Mouse (Mus musculus) urinary bladder, adult 2 months (tissue): ENCODE data around the gene Snap23. TPM values are rescaled to one million over a fixed set of nuclear protein-coding genes. Genes with fewer than 3 reads are reported as not detected.
"Not testable (repeated sequence)": the region's sequence is repeated elsewhere in the genome, so short reads cannot be mapped to it uniquely, and the experiment has no call there.

Experiments used
- DNase-seq: peaks from one replicate; pipeline ENCODE4 v3.0.0; 2022; ENCODE audit warnings: low spot score
- polyA plus RNA-seq: library from polyadenylated mRNA; depleted of rRNA; stranded (reverse); fragments of >200 nt; gene quantifications from 2 replicates; pipeline ENCODE4 v1.2.3, GENCODE M21; 2012; rRNA removed

The Snap23 gene
- polyA plus RNA-seq: 54.0 and 62.6 TPM in 2 replicates

DNA sequence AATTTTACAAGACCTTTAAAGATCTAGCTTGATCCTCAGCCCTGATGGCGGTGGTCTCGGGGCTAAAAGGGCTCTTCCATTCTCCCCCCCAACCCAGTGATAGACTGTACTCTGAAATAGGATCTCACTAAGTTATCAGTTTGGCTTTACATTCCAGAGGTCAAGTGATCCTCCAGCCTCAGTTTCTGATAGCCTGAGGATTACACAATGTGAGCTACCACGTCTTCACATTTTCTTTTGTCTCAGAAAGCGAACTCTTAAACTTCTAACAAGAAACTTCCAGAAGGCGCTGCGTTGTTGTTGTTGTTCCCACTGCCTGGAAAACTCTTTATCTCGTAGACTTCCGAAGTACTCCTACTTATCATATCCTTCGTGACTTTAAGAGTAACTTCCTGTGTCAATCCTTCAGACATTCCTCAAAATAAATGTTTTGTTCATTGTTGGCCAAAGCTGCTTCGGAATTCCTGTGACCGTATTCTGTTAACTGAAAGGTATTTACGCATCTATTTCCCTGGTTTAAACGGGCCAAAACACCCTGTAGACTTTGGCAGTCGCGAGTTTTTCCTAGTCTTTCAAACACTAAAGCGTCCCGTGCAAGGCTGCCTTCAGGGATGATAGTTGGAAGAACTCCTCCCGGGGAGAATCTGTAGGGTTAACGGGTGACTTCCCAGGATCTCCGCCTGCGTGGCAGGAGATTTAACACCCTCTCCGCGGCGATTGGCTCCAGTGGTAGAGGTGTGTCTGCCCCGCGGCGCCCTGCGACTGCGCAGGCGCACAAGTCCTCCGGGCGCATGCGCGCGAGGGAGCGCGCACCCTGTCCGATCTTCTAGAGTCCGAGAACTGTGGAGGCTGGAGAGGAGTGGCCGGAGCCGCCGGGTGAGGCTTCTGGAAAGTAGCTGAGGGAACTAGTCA is at the start of gene Snap23:
Gene Snap23 (plus strand): TSS at position 786 of the 912 bp plus-strand sequence.
- DNase-seq: peak; percentile 95

DNA sequence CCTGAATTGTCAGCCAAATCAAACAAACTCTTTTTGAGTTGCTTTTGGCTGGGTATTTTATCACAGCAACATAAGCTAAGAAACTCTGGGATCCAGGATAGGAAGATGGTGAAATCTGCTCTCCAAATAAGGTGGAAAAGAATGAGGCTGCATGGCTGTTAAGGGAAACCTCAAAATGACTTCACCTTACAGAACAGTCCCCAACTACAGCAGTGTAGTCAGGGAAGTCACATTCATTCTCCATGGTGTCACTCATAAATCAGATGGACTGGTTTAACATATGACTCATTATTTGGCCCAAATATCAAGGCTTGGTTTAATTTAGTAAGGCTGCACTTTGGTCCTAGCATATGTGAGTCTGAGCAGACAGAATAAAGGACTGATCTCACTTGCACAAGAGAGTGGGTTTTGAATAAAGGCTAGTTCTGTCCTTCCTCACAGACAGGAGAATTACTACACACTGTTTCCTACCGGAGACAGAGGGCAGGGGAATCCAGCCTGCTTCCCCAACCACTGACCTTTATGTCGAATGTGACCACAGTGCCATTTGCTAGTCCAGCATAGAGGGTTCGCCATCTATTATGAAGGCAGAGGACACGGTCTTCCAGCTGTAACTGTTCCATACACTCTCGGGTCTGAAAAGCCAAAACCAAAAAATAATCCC is 48.8 kb upstream of the Snap23 start:
- DNase-seq: no peak

DNA sequence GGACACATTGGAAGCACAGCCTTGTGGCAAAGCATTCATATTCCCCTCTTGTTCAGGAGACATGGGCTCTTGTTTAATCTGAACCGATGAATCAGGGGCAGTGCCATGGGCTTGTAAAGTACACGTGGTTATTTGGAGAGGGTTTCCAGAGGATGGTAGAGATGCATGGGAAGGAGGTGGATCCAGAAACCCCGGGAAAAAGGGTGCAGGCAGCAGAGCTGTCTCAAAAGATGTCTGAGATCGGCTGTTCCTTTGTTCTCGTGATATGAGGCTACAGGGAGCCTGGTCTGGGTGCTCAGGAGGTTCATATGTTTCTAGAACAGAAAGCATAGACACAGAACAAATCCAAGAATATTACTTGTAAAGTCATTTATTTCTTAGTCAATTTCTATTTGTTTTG is 40.7 kb upstream of the Snap23 start:
- no peak for DNase-seq

DNA sequence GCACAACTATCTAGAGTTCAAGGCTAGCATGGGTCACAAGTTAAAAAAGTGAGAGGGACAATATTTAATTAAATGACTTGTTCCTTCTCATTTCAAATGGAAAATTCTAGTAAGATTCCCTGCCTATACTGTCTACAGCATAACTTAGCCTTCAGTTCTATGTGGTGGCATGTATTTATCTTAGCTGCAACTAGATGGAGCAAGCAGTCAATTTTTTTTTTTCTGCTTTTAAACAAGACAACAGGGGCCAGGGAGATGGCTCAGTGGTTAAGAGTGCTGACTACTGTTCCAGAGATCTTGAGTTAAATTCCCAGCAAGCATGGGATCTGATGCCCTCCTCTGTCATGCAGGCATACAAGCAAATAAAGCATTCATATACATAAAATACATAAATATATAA is 37.9 kb upstream of the Snap23 start:
- no peak for DNase-seq

DNA sequence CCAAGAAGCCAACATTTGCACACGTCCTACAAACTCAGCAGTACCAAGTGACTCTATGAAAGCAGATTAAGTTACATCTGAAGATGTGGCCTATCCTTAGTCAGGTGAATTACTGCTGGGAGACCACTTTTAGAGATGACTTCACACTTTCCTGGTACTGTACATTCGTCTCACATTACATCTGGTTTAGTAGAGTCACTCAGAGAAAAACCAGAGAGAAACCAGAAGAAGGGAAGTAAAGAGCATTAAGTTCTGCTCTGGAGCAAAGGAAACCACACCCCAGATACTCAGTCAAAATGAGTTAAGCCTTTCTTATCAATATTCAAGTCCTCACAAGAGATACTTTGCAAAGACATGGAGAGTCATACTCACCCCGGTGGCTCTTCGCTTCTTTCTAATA is 36.2 kb upstream of the Snap23 start:
- DNase-seq: no peak

DNA sequence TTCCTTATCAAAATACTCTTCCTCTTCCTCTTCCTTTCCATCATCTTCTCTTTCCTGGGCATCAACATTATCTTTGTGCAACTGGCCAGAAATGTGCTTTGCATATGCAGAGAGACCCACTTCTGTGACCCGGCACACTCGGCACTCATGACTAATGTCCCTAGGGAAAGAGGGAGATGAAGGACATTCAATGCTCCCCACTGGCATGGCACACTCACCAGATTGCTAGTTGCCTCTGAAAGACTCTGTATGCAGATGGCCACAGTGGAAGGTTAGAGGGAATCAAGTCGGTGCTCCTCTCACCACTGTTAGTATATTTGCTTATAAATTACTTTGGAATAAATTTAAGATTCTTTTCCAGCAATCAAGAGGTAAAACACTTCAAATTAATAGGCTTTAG is 28.1 kb upstream of the Snap23 start:
- DNase-seq: no peak

DNA sequence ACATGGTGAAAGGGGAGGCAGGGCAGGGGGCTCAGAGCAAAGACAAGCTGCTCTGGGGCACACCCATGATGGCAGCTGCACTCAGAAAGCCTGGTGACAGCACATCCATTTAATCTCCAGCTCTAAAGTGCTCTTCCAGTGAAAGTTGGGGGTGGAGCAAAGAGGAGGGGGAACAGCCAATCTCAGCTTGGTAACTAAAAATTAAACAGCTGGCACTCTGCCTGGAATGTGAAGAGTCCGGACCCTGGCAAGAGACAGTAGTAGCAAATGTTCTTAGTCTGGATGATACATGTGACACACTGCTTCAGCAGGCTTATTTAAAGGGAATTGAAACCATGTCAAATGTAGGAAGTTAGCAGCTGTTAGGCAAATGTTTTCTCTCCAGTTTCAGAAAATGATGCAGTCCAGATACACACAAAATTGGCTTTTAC is 27.7 kb upstream of the Snap23 start:
- no peak for DNase-seq

DNA sequence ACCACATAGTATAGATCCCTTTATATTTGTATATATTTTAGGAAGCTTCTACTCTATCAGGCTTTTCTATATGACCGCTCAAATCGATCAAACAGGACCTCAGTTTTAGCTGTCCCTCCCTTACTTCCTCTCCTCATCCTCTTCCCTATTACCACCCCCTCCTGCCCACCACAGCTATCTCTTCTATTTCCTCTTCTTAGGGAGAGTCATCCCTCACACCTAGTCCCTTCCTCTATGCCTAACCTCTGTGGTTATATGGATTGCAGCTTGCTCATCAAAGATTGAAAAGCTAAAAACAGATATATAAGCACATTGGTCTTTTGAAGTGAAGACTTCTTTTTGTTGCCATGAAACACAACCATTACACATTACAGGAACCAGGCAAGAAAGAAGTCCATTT is 22.7 kb upstream of the Snap23 start:
- no peak for DNase-seq

DNA sequence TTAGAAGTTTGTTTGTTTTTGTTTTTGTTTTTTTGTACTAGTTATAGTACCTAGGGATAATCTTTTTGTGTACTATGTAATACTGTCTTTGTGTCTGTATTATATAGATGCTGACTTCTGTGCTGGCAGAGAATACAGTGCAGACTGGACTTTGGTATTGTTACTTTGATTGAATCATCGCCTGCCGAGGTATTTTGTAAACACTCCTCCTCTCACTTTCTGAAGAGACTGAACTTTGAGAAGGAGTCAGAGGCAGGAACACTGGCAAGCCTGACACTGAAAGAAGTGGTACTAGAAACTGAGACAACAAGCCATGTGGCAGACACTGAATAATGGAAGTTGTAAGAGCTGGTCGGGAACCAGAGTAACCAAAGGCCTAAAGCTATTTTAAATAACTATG is 10.6 kb upstream of the Snap23 start:
- DNase-seq: no peak

DNA sequence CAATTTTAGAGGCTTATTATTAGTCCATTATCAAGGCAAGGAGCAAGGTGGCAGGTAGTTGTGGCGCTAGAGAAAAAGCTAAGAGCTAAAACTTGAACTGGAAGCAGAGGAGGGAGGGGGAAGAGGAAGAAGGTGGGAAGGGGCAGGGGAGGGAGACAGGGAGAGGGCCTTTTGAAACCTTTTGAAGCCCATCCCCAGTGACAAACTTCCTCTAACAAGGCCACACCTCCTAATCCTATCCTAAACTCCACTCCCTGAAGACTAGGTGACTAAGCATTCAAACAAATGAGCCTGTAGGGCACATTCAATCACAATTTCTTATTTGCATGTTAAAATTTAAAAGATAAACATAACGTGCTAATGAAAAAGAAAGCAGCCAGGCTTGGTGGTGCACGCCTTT is 8.7 kb upstream of the Snap23 start:
- no peak for DNase-seq

DNA sequence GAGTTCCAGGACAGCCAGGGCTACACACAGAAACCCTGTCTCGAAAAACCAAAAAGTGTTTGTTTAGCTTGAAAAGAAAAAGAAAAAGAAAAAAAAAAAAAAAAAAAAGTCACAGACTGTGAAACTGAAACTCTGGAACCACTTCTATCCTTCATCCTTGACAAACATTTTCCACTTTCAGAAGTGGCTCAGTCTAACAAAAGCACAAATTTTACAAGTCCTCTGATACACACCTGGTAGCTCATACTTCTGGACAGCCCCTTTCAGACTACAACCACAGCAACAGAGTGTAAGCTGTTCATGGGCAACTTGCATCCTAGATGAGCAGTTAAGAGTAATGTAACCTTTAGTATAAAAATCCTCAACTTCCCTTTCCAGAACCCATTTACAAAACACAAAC is 5.9 kb upstream of the Snap23 start:
- DNase-seq: no peak

DNA sequence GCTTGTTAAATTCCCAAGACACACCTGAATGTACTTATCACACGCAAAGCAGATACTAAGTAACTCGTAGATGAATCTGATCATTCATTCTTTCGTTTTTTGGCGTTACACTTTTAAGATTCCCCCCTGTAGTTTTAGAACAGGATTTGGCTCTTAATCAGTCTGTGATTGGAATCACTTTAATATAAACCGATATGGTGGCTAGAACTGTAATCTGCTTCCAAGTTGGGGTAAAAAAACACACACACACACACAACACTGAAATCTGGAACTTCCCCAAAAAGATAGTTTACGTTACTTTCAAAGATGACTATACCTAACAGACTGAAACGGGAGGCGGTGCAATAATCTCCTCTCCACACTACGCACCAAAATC is 4.6 kb upstream of the Snap23 start:
- DNase-seq: no peak

DNA sequence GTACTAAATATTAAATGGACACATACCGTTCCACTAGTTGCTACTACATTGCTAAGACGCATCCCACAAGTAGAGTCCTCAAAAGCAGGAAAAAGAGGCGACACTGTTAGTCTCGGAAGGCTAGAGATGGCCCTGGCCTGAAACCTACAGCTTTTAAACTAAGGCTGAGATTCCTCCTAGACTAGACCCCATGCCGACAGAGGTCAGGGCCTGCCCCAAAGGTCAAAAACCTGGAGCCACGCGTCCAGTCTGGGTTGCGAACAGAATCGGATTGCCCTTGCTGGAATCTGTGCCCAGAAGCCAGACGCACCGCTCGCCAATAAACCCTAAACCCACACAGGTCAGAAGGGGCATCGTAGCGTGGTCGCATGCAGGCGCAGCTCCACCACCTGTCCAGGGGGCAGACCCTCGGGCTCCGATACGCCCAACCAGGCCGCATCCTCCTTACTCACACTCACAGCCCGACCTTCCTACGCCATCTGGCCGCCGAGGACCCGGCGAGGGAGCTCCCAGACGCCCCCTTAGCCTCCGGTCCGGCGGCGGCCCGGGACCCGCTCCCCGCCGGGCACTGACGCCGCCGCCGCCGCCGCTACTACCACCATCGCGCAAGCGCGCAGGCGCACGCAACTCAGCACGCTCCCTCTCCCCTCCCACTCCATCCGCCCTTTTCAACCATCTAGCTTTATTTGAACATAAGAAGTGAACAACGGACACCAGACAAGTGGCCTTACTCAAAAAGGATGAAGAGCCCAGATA is 4.1 kb upstream of the Snap23 start, which contains the start of gene Zfp106:
Gene Zfp106 (minus strand): TSS at position 609 of the 756 bp plus-strand sequence.
- DNase-seq: peak; percentile 81

DNA sequence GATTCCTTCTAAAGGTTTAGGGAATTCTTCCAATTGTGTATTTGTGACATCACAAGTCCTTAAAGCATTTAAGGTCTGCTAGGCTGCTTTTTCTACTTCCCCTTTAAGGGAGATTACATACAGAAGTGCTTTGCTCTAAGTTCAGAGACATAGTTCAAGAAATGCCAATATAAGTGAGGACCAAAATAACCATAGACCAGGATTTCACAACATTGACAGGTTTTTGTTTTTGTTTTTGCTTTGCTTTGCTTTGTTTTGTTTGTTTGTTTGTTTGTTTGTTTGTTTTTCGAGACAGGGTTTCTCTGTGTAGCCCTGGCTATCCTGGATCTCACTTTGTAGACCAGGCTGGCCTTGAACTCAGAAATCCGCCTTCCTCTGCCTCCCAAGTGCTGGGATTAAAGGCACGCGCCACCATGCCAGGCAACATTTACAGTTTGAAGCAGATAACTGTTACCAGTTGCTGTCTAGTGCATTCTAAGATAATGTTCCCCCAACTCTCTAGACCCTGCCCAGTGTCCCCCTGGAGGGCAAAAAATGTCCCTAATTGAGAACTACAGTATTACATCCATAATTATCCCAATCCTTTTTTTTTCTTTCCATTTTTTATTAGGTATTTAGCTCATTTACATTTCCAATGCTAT is 2.8 kb upstream of the Snap23 start:
- not testable (repeated sequence) for DNase-seq

DNA sequence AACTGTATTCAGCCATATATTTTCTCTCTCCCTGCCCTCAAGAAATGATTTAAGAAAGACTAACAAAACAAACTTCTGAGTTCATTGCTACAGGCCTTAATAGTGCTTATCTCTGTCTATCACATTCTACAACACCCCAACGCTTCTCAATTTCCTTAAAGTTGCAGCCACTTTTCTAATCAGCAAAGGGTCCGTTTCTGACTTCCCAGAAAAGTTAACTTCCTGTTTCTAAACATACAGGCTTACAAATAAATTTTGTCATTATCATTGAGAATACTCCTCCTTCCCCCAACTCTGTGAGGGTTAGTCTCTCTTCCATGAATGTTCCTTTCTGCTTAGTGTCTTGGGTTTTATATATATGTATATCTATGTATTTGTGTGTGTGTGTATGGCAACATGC is 2.1 kb upstream of the Snap23 start:
- no peak for DNase-seq

DNA sequence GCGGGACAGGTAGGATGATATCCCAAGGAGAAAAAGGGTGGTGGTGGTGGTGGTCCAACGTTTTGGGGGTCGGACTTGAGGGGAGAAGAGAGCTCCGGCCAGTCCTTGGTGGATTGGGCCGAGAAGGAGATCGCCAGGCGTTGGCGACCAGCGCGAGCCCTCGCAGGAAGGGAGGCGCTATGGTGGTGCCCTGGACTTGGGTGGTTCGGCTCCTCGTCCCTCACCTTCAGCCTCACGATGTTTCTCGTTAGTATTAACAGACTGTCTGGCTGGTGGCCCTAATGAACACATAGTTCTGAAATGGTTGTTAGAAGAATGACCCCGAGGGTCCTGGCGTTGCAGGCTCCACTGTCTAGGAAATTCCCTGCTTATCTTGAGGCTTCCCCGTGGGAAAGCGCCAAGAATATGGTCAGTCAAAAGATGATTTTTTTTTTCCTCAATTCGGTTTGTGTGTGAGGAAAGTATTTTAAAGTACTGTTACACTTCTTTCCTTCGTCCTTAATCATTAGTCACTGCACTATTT is 388 bp downstream of the Snap23 start:
- no peak for DNase-seq

DNA sequence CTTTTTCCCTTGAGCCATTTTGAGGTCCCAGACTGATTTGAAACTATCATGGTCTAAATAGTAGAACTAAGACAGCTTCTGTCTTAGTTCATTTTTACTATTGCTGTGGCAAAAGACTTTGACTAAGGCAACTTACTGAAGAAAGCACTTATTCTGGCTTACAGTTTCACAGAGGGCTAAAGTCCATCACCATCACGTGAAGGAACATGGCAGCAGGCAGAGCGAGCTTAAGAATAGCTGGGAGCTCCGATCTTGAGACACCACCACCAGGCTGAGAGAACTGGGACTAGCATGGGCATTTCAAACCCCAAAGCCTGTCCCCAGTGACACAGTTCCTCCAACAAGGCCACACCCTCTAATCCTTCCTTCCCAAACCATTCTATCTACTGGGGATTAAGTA is 3.6 kb downstream of the Snap23 start:
- DNase-seq: no peak

DNA sequence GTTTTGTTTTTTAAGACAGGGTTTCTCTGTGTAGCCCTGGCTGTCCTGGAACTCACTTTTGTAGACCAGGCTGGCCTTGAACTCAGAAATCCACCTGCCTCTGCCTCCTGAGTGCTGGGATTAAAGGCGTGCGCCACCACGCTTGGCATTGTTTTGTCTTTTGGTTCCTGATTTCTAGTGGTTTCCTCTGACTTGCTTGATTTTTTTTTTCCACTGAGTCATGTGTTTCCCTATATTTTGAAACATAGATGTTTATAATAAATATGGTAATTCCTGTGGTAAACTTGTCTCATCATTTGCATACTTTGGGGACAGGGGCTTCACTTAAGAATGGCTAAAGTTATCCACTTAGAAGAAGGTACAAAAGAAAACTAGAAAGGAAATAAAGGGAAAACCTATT is 4.7 kb downstream of the Snap23 start:
- not testable (repeated sequence) for DNase-seq

DNA sequence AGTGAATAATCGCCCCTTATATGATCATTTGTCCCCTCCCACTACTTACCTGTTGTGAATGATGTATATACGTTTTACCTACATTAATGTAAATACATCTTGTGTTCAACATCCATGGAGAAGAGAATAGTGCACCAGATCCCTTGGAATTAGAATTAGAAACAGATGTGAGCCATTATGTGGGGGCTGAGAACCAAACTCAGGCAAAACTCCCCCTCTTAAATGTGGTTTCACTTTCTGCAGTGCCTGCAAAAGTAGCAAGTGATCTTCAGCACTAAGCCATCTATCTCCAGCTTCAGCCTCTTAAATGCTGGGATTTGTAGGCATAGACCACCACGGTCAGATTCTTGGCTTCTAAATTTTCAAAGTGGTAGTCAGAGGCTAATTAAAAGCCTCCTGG is 7.7 kb downstream of the Snap23 start:
- DNase-seq: no peak

DNA sequence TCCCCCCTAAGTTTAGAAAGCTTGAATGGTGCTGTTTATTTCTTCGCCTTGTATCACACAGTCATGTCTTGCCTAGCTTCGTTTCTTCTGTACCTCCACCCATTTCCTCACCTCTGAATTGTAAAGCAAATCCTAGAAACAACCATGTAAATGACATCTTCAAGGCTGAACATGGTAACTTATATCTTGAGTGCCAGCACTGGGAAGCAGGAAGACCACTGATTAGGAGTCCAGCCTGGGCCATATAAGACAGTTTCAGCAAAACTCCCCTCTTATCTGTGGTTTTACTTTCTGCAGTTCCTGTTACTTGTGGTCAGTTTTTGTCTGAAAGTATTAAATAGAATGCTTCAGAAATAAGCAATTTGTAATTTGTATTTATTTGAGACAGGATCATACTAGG is 8.5 kb downstream of the Snap23 start:
- no peak for DNase-seq

DNA sequence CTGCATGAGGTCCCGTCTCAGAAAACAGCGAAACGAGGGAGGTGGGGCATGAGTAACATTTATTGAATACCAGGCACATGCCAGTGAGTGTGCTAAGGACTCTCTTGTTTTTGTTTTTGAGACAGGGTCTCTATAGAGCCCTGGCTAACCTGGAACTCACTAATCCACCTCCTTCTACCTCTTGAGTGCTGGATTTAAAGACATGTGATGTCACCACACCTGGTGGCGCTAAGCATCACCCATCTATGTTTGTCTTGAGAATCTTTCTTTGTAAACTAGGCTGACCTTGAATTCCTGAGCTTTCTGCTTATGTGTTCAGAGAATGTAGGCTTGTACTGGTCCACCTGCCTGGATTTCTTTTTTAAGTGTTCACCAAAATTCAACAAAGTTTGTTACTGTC is 10.3 kb downstream of the Snap23 start:
- DNase-seq: no peak

DNA sequence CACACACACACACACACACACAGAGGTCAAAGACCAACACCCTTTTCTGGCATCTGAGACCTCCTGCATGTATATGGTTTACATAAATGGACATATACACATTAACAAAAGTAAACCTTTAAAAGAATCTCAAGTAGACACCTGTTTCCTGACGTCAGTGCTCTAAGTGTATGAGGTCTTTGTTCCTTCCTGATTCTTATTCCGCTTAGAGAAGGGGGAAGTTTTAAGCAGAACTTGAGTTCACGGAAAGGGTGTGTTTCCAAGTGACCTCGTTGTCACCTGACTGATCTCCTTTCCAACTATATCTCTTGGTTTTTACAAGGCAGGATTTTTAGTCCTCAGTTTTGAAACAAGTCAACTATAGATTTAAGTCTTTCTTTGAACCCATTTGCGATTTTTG is 10.8 kb downstream of the Snap23 start:
- DNase-seq: no peak
